Mouse (Mus musculus): ENCODE measurements around the gene Ecm1.

DNA sequence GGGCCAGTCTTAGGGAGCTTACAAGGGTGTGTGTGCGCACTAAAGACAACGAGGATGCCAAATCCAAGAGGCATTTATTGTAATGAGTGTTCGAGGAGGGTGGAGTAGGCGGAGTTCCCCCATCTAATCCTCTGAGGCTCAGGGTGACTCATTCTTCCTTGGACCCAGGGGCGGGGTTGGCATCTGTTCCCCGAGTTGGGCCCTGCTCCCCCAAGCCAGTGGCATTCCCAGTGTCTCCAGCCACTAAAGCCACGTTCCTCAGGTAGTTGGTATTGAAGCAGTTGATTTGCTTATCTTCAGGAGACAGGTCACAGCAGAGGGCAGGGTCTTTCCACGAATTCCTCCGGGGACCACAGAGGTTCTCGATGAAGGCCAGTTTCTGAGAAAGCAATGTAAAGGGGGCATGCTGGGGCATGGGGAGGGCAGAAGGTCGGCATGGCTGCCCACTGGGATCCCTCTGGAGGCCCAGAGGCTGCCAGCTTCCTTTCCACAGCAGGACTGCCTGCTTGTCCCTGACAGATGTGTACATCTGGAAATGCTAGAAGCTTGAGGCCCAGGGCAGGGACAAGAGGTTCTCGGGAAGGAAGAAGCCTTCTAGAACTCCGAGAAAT is 5.2 kb downstream of the Ecm1 start:
- TF ChIP-seq CTCF (IDR thresholded peaks at IDR 0.05; ENCODE audit: low read depth), result no peak
- TF ChIP-seq EP300 (IDR thresholded peaks at IDR 0.05; ENCODE audit: low read depth), result no peak

Measured in heart, postnatal 0 days (tissue).